ENCODE assay signal across 16 mouse cellular contexts in the genomic region with DNA sequence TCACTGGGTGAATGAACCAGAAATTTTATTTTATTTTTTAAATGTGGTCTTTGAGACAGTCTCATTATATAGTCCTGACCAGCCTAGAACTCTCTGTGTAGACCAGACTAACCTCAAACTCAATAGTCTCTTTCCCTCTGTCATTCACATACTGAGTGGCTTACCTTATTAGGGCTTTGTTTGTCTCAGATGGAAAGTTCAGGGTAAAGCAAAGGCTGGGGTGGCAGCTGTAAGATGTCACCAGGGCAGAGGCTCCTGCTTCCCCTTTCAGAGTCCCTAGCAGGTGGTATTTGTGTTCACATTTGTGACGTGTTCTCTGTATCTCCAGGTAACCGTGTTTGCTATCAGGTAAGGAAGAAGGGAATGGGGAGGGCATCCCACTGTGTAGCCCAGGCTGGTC. TPM values are rescaled to one million over a fixed set of nuclear protein-coding genes. Genes with fewer than 3 reads are reported as not detected.
A peak's percentile ranks its signal among the peaks of the same experiment; 100 is the strongest.
DNase-seq lines count a peak whose midpoint lies in the region; ATAC-seq and TF ChIP-seq lines count a peak whose summit lies in the region.
"Had no signal": no experiment of that assay in that cellular context is flagged by ENCODE, and none has a peak within 500 bp of the region (broad histone marks: within the 10 kb centered on the region; RNA-seq: fewer than 3 reads in every experiment).

No protein-coding gene starts in this region.

- no peak for TF ChIP-seq CTCF in gastrocnemius, adult 2 months (IDR thresholded peaks at IDR 0.05)
- TF ChIP-seq CTCF in liver, postnatal 0 days (IDR thresholded peaks at IDR 0.05; ENCODE audit: low read depth): no peak
- no peak for TF ChIP-seq CTCF in CH12.LX (conservative IDR thresholded peaks at IDR 0.05 in 1 of 2, IDR thresholded peaks at IDR 0.05 in 1 of 2; ENCODE audit: low read depth in 2 of 2, low read length in 2 of 2)

- H3K36me3 ChIP-seq in liver, postnatal 0 days (replicated peaks; ENCODE audit: insufficient read depth, low read length): peaks cover 3% of the 10 kb centered on the region; the same call in 1 of the 2 replicates
- H3K36me3 ChIP-seq in liver, embryonic 12.5 days: no peaks in the 10 kb centered on the region
- no peaks in the 10 kb centered on the region for H3K36me3 ChIP-seq in CH12.LX (replicated peaks in 1 of 2; ENCODE audit: control insufficient read depth in 1 of 2, insufficient read depth in 1 of 2, low read length in 1 of 2)
- no peaks in the 10 kb centered on the region for H3K36me3 ChIP-seq in splenic B cell, adult 2 months (ENCODE audit: control insufficient read depth, insufficient read depth, low read length, poor library complexity, severe bottlenecking)
- no peaks in the 10 kb centered on the region for H3K36me3 ChIP-seq in midbrain, embryonic 14.5 days (ENCODE audit: control insufficient read depth, insufficient read depth, low read length)
- H3K36me3 ChIP-seq: midbrain, embryonic 12.5 days had no signal

- no peak overlapping the region for H3K9ac ChIP-seq in liver, postnatal 0 days (replicated peaks)
- no peak overlapping the region for H3K9ac ChIP-seq in liver, embryonic 12.5 days
- no peak overlapping the region for H3K9ac ChIP-seq in CH12.LX (ENCODE audit: insufficient read depth, low read depth)
- no peak overlapping the region for H3K9ac ChIP-seq in midbrain, embryonic 14.5 days (replicated peaks; ENCODE audit: low read length)
- H3K9ac ChIP-seq: forebrain, embryonic 13.5 days; heart, embryonic 13.5 days; liver, embryonic 14.5 days; midbrain, embryonic 12.5 days had no signal

- TF ChIP-seq RAD21 in CH12.LX (IDR thresholded peaks at IDR 0.05; ENCODE audit: low read depth, low read length): no peak

- intact Hi-C loops in gastrocnemius, adult 2 months (cut with DNase I): no loop called here
- intact Hi-C loops in gastrocnemius, postnatal 36 days (cut with DNase I): no loop called here

- in situ Hi-C loops in CH12.LX (cut with MboI; ENCODE audit: low pct_ligation_motif_present, low pct_unique_long_range_greater_than_20kb, low sequenced_read_pairs): loop anchor here (5.0 to 10.0 kb wide), 2 partner anchors 36 to 88 kb away; no protein-coding TSS in a partner anchor

- H3K79me2 ChIP-seq in CH12.LX (replicated peaks; ENCODE audit: control insufficient read depth, extremely low read depth, insufficient read depth, poor library complexity, severe bottlenecking): no peaks in the 10 kb centered on the region

- peak overlapping the region; percentile 31 for H3K27ac ChIP-seq in gastrocnemius, adult 2 months
- H3K27ac ChIP-seq in liver, postnatal 0 days (ENCODE audit: low read depth): peak overlapping the region; percentile 39; the same call in 1 of the 2 replicates
- H3K27ac ChIP-seq in liver, embryonic 12.5 days: no peak overlapping the region
- H3K27ac ChIP-seq in CH12.LX (ENCODE audit: insufficient read depth, low read depth): no peak overlapping the region
- H3K27ac ChIP-seq in midbrain, embryonic 14.5 days (replicated peaks; ENCODE audit: low read depth, low read length): no peak overlapping the region
- H3K27ac ChIP-seq: forebrain, embryonic 13.5 days; heart, embryonic 13.5 days; liver, embryonic 14.5 days; midbrain, embryonic 12.5 days had no signal

- WGBS in liver, postnatal 0 days (ENCODE audit: insufficient replicate concordance): 48% methylated on average over 2 of the region's 2 CpGs
- WGBS in liver, embryonic 12.5 days (ENCODE audit: insufficient replicate concordance): 42% methylated on average over 2 of the region's 2 CpGs
- 65% methylated on average over 2 of the region's 2 CpGs for WGBS in midbrain, embryonic 14.5 days

- DNase-seq in gastrocnemius, adult 2 months: no peak
- DNase-seq in gastrocnemius, postnatal 36 days: no peak
- no peak for DNase-seq in liver, postnatal 0 days
- peak; percentile 54 for DNase-seq in CH12.LX (ENCODE audit: extremely low read depth)
- DNase-seq in splenic B cell, adult 2 months (ENCODE audit: low read depth, low spot score): peak; percentile 41
- no peak for DNase-seq in midbrain, embryonic 14.5 days
- DNase-seq in ovary, adult 18-20 months (ENCODE audit: low spot score): no peak
- DNase-seq: B cell, adult 2 months; cerebellum, postnatal 25 days; thymus, postnatal 25 days had no signal

- H3K27me3 ChIP-seq in liver, postnatal 0 days (ENCODE audit: insufficient read depth, low read length): no peaks in the 10 kb centered on the region
- no peaks in the 10 kb centered on the region for H3K27me3 ChIP-seq in liver, embryonic 12.5 days (replicated peaks)
- H3K27me3 ChIP-seq in CH12.LX (replicated peaks): no peaks in the 10 kb centered on the region
- no peaks in the 10 kb centered on the region for H3K27me3 ChIP-seq in splenic B cell, adult 2 months (ENCODE audit: control insufficient read depth, insufficient read depth, low read length, poor library complexity, severe bottlenecking)
- no peaks in the 10 kb centered on the region for H3K27me3 ChIP-seq in midbrain, embryonic 14.5 days (ENCODE audit: control insufficient read depth, insufficient read depth, low read length)
- H3K27me3 ChIP-seq: forebrain, embryonic 13.5 days; heart, embryonic 13.5 days; midbrain, embryonic 12.5 days had no signal

- dilution Hi-C loops in CH12.LX (cut with MboI; ENCODE audit: extremely low pct_ligation_motif_present, extremely low pct_unique_long_range_greater_than_20kb, low sequenced_read_pairs): no loop called here

- no peak overlapping the region for H3K4me3 ChIP-seq in gastrocnemius, adult 2 months
- H3K4me3 ChIP-seq in liver, postnatal 0 days (ENCODE audit: low read depth, low read length): no peak overlapping the region
- H3K4me3 ChIP-seq in liver, embryonic 12.5 days: no peak overlapping the region
- H3K4me3 ChIP-seq in CH12.LX (replicated peaks in 1 of 3; ENCODE audit: low read depth in 2 of 3, low read length in 2 of 3, poor library complexity in 1 of 3): no peak overlapping the region
- no peak overlapping the region for H3K4me3 ChIP-seq in midbrain, embryonic 14.5 days (replicated peaks; ENCODE audit: low read depth, low read length)
- H3K4me3 ChIP-seq: forebrain, embryonic 13.5 days; heart, embryonic 13.5 days; midbrain, embryonic 12.5 days had no signal

- no peaks in the 10 kb centered on the region for H3K9me3 ChIP-seq in liver, postnatal 0 days (ENCODE audit: low read length)
- H3K9me3 ChIP-seq in liver, embryonic 12.5 days (replicated peaks): no peaks in the 10 kb centered on the region
- H3K9me3 ChIP-seq in CH12.LX (replicated peaks; ENCODE audit: low read length): no peaks in the 10 kb centered on the region
- no peaks in the 10 kb centered on the region for H3K9me3 ChIP-seq in midbrain, embryonic 14.5 days (ENCODE audit: control insufficient read depth, low read length)
- H3K9me3 ChIP-seq: forebrain, embryonic 13.5 days; heart, embryonic 13.5 days; midbrain, embryonic 12.5 days had no signal

- no peak overlapping the region for H3K4me2 ChIP-seq in liver, postnatal 0 days (ENCODE audit: low read depth, low read length)
- H3K4me2 ChIP-seq in liver, embryonic 12.5 days: no peak overlapping the region
- no peak overlapping the region for H3K4me2 ChIP-seq in CH12.LX (ENCODE audit: insufficient read depth, low read depth, poor library complexity, severe bottlenecking)
- no peak overlapping the region for H3K4me2 ChIP-seq in midbrain, embryonic 14.5 days (ENCODE audit: low read length)
- H3K4me2 ChIP-seq: forebrain, embryonic 13.5 days; heart, embryonic 13.5 days; midbrain, embryonic 12.5 days had no signal

- H3K4me1 ChIP-seq in liver, postnatal 0 days (ENCODE audit: insufficient read depth): peaks cover 19% of the 10 kb centered on the region
- peaks cover 7% of the 10 kb centered on the region for H3K4me1 ChIP-seq in liver, embryonic 12.5 days
- peaks cover 30 to 85% of the 10 kb centered on the region in 2 experiments for H3K4me1 ChIP-seq in CH12.LX (ENCODE audit: control insufficient read depth in 1 of 2, insufficient read depth in 2 of 2)
- H3K4me1 ChIP-seq in midbrain, embryonic 14.5 days (ENCODE audit: control insufficient read depth, insufficient read depth, low read length): no peaks in the 10 kb centered on the region; the same call in 1 of the 2 replicates

- TF ChIP-seq EP300 in liver, postnatal 0 days (IDR thresholded peaks at IDR 0.05; ENCODE audit: low read depth): no peak
- no peak; the same call in 1 of the 2 replicates for TF ChIP-seq EP300 in CH12.LX (IDR thresholded peaks at IDR 0.05; ENCODE audit: low read length)

- TF ChIP-seq POLR2A in CH12.LX (IDR thresholded peaks at IDR 0.05; ENCODE audit: low read depth, low read length): no peak

- no peak for ATAC-seq in liver, postnatal 0 days
- ATAC-seq in liver, embryonic 12.5 days: no peak
- no peak for ATAC-seq in midbrain, embryonic 14.5 days (ENCODE audit: low FRiP score, low TSS enrichment)
- ATAC-seq: forebrain, embryonic 13.5 days had no signal

TF ChIP-seq in CH12.LX, 34 proteins besides CTCF, POLR2A, EP300 and RAD21 (continues in another document):
- TF ChIP-seq NELFE (IDR thresholded peaks at IDR 0.05; ENCODE audit: low read depth, low read length): no peak
- no peak for TF ChIP-seq ZNF384 (IDR thresholded peaks at IDR 0.05; ENCODE audit: low read depth, low read length)
- TF ChIP-seq POLR2AphosphoS2 (IDR thresholded peaks at IDR 0.05; ENCODE audit: low read depth, low read length): no peak
- TF ChIP-seq MAZ (IDR thresholded peaks at IDR 0.05; ENCODE audit: low read depth, low read length): no peak
- TF ChIP-seq TCF12 (IDR thresholded peaks at IDR 0.05; ENCODE audit: low read depth, low read length): peak; percentile 37; the same call in 1 of the 2 replicates
- no peak for TF ChIP-seq BHLHE40 (IDR thresholded peaks at IDR 0.05; ENCODE audit: low read depth, low read length)
- 0 out of 2 replicates have a peak, but pooled peaks have one; percentile 35 for TF ChIP-seq ETS1 (conservative IDR thresholded peaks at IDR 0.05; ENCODE audit: low read depth, low read length)
- TF ChIP-seq MXI1 (IDR thresholded peaks at IDR 0.05; ENCODE audit: low read depth, low read length): no peak
- TF ChIP-seq E2F4 (IDR thresholded peaks at IDR 0.05; ENCODE audit: insufficient replicate concordance, low read depth, low read length): no peak
- TF ChIP-seq ZKSCAN1 (IDR thresholded peaks at IDR 0.05; ENCODE audit: borderline replicate concordance, low read depth, low read length): no peak
- no peak for TF ChIP-seq CHD2 (IDR thresholded peaks at IDR 0.05; ENCODE audit: low read length)
- TF ChIP-seq MAX (IDR thresholded peaks at IDR 0.05; ENCODE audit: low read length): no peak
- peak; percentile 31 for TF ChIP-seq IRF4 (IDR thresholded peaks at IDR 0.05; ENCODE audit: low read depth, low read length)

RNA-seq across cellular contexts. Expression of a gene that starts 24.7 kb away (rescaled TPM):
- 1 to 10 TPM in 1 of 2 experiments, under 1 TPM in 1; 0.51 to 1.1 TPM for total RNA-seq in gastrocnemius, adult 2 months (2021)
- 1 to 10 TPM; 1.1 to 1.9 TPM for total RNA-seq in gastrocnemius, postnatal 36 days (2021)
- 21.2 and 22.2 TPM in 2 replicates for polyA plus RNA-seq in liver, postnatal 0 days (2015; fragmentation: Nextera tagmentation; extraction: Ambion mirVana)
- 9.7 and 10.8 TPM in 2 replicates for polyA plus RNA-seq in liver, embryonic 12.5 days (2016; fragmentation: Nextera tagmentation; extraction: Ambion mirVana)
- total RNA-seq in CH12.LX (2012; rRNA removed) (0.04 and 0.08 TPM in 2 replicates), CH12.LX (2014; rRNA removed) (0.27 TPM in 2 replicates)
- 0.11 and 0.26 TPM in 2 replicates for polyA plus RNA-seq in CH12.LX (2012; ENCODE audit: insufficient read length, low read depth)
- 10.7 and 11.3 TPM in 2 replicates for polyA plus RNA-seq in midbrain, embryonic 14.5 days (2014; fragmentation: Nextera tagmentation; extraction: Ambion mirVana)
- total RNA-seq: MEL had no signal

Comparison
In these comparisons a context has a peak if more than half of its experiments do, and no peak if none do; other contexts are left out.
1. H3K27ac ChIP-seq: peak in gastrocnemius, adult 2 months (single experiment) and liver, postnatal 0 days (single experiment); none in liver, embryonic 12.5 days (single experiment), CH12.LX (single experiment) and midbrain, embryonic 14.5 days (single experiment).
2. DNase-seq: peak in CH12.LX (single experiment) and splenic B cell, adult 2 months (single experiment); none in gastrocnemius, adult 2 months (single experiment), gastrocnemius, postnatal 36 days (0 of 2), liver, postnatal 0 days (single experiment), midbrain, embryonic 14.5 days (single experiment) and ovary, adult 18-20 months (single experiment).